Mouse (Mus musculus) brain, embryonic 14.5 days (tissue): ENCODE data around the gene Fam160a1. TPM values are rescaled to one million over a fixed set of nuclear protein-coding genes. Genes with fewer than 3 reads are reported as not detected.

ENCODE experiments used
- DNase-seq: peaks from one replicate; pipeline ENCODE4 v3.0.0-alpha.2; 2011; ENCODE audit warnings: low read depth
- CTCF ChIP-seq: fragments of 200-500 bp; IDR thresholded peaks from 2 replicates; pipeline ENCODE4 v1.5.1; 2012; ENCODE audit warnings: inconsistent platforms, mild to moderate bottlenecking, moderate library complexity, borderline replicate concordance; ENCODE audit not compliant: insufficient read depth, insufficient read length; ENCODE audit errors: extremely low read depth
- POLR2A ChIP-seq: fragments of 200-500 bp; IDR thresholded peaks from 2 replicates; pipeline ENCODE4 v1.6.1; 2012; ENCODE audit warnings: mild to moderate bottlenecking, inconsistent platforms, borderline replicate concordance; ENCODE audit not compliant: poor library complexity, insufficient read depth, insufficient read length, severe bottlenecking; ENCODE audit errors: extremely low read depth
- polyA plus RNA-seq: library from polyadenylated mRNA; depleted of rRNA; stranded (reverse); fragments of >200 nt; gene quantifications from 2 replicates; pipeline ENCODE4 v1.2.3, GENCODE M21; 2012

Fam160a1 gene
- polyA plus RNA-seq, 1 experiment: 0.49 TPM

GRCm38 (mm10) chr3:85777356-85777755, 39.7 kb downstream of the Fam160a1 start:
- TF ChIP-seq CTCF (no peak), POLR2A (no peak)
- no peak for DNase-seq

GRCm38 (mm10) chr3:85776707-85777106, 40.4 kb downstream of the Fam160a1 start:
- TF ChIP-seq CTCF: no peak
- TF ChIP-seq POLR2A: no peak
- no peak for DNase-seq

- DNase-seq: peak; percentile 56
- TF ChIP-seq CTCF (no peak), POLR2A (no peak)
These were observed 41.0 kb downstream of the Fam160a1 start for GRCm38 (mm10) chr3:85776126-85776525.

- DNase-seq: peak; percentile 51
- TF ChIP-seq CTCF (no peak), POLR2A (no peak)
These were observed 43.2 kb downstream of the Fam160a1 start for GRCm38 (mm10) chr3:85773886-85774285.

- DNase-seq: peak; percentile 32
- TF ChIP-seq POLR2A (no peak), CTCF (peak; percentile 14; the same call in 1 of the 2 replicates)
These were observed 43.7 kb downstream of the Fam160a1 start for GRCm38 (mm10) chr3:85773425-85773824.

- DNase-seq: peak; percentile 38
- TF ChIP-seq CTCF (no peak), POLR2A (no peak)
These were observed 52.2 kb downstream of the Fam160a1 start for GRCm38 (mm10) chr3:85764937-85765337.

GRCm38 (mm10) chr3:85764008-85764834, 52.9 kb downstream of the Fam160a1 start:
- DNase-seq: peak; percentile 89
- TF ChIP-seq POLR2A (no peak), CTCF (no peak)

GRCm38 (mm10) chr3:85757944-85758343, 59.1 kb downstream of the Fam160a1 start:
- no peak for DNase-seq
- TF ChIP-seq POLR2A (no peak), CTCF (no peak)

- DNase-seq: no peak
- TF ChIP-seq POLR2A: no peak
- no peak for TF ChIP-seq CTCF
These were observed 59.7 kb downstream of the Fam160a1 start for GRCm38 (mm10) chr3:85757435-85757834.

GRCm38 (mm10) chr3:85749348-85749747, 67.7 kb downstream of the Fam160a1 start:
- no peak for DNase-seq
- TF ChIP-seq POLR2A: no peak
- TF ChIP-seq CTCF: no peak

- TF ChIP-seq CTCF (no peak), POLR2A (no peak)
These were observed 68.2 kb downstream of the Fam160a1 start for GRCm38 (mm10) chr3:85748863-85749262.

GRCm38 (mm10) chr3:85746116-85746515, 71.0 kb downstream of the Fam160a1 start:
- no peak for TF ChIP-seq POLR2A
- no peak for TF ChIP-seq CTCF
- peak; percentile 26 for DNase-seq

More at GRCm38 (mm10) chr3:85748863-85749262, 68.2 kb downstream of the Fam160a1 start:
- peak; percentile 12 for DNase-seq

- TF ChIP-seq CTCF (no peak), POLR2A (no peak)
- no peak for DNase-seq
These were observed 75.3 kb downstream of the Fam160a1 start for GRCm38 (mm10) chr3:85741767-85742166.

- TF ChIP-seq POLR2A (no peak), CTCF (no peak)
- DNase-seq: no peak
These were observed 78.5 kb downstream of the Fam160a1 start for GRCm38 (mm10) chr3:85738591-85738990.
